ENCODE assay signal across 9 mouse cellular contexts in genomic region chr16:42169447-42170140, GRCm38 (mm10).
DNase-seq lines count a peak whose midpoint lies in the region; ATAC-seq and TF ChIP-seq lines count a peak whose summit lies in the region.
"Had no signal": no experiment of that assay in that cellular context is flagged by ENCODE, and none has a peak within 500 bp of the region (broad histone marks: within the 10 kb centered on the region; RNA-seq: fewer than 3 reads in every experiment).

No protein-coding gene starts in this region.

- WGBS in forebrain, embryonic 13.5 days = 27% methylated on average over 8 of the region's 8 CpGs
- WGBS in hindbrain, postnatal 0 days = 23% methylated on average over 8 of the region's 8 CpGs
- WGBS in midbrain, embryonic 12.5 days = 27% methylated on average over 8 of the region's 8 CpGs

- ATAC-seq in forebrain, embryonic 13.5 days = peak; percentile 71
- ATAC-seq in hindbrain, postnatal 0 days = peak; percentile 68
- peak; percentile 42; the same call in 1 of the 2 replicates for ATAC-seq in midbrain, embryonic 12.5 days (ENCODE audit: low FRiP score, low read depth)

- H3K4me1 ChIP-seq in forebrain, embryonic 13.5 days = no peaks in the 10 kb centered on the region
- no peaks in the 10 kb centered on the region for H3K4me1 ChIP-seq in hindbrain, postnatal 0 days (ENCODE audit: insufficient read depth, low read length)
- no peaks in the 10 kb centered on the region for H3K4me1 ChIP-seq in midbrain, embryonic 12.5 days
- H3K4me1 ChIP-seq: neural tube, embryonic 13.5 days had no signal

- no peaks in the 10 kb centered on the region for H3K27me3 ChIP-seq in forebrain, embryonic 13.5 days
- no peaks in the 10 kb centered on the region for H3K27me3 ChIP-seq in hindbrain, postnatal 0 days (ENCODE audit: insufficient read depth, low read length)
- no peaks in the 10 kb centered on the region for H3K27me3 ChIP-seq in midbrain, embryonic 12.5 days
- H3K27me3 ChIP-seq: neural tube, embryonic 13.5 days had no signal

- intact Hi-C loops in heart, postnatal 25 days (cut with DNase I) = no loop called here

- no peak overlapping the region for H3K27ac ChIP-seq in forebrain, embryonic 13.5 days
- H3K27ac ChIP-seq in hindbrain, postnatal 0 days = no peak overlapping the region
- H3K27ac ChIP-seq in midbrain, embryonic 12.5 days (replicated peaks) = no peak overlapping the region
- H3K27ac ChIP-seq: neural tube, embryonic 13.5 days had no signal

- H3K36me3 ChIP-seq in forebrain, embryonic 13.5 days (ENCODE audit: poor library complexity, severe bottlenecking) = no peaks in the 10 kb centered on the region
- no peaks in the 10 kb centered on the region for H3K36me3 ChIP-seq in hindbrain, postnatal 0 days (ENCODE audit: insufficient read depth, low read length)
- no peaks in the 10 kb centered on the region for H3K36me3 ChIP-seq in midbrain, embryonic 12.5 days
- H3K36me3 ChIP-seq: neural tube, embryonic 13.5 days had no signal

- H3K4me3 ChIP-seq in forebrain, embryonic 13.5 days = no peak overlapping the region
- no peak overlapping the region for H3K4me3 ChIP-seq in hindbrain, postnatal 0 days (ENCODE audit: low read length)
- no peak overlapping the region for H3K4me3 ChIP-seq in midbrain, embryonic 12.5 days
- H3K4me3 ChIP-seq: neural tube, embryonic 13.5 days had no signal

- no peak overlapping the region for H3K9ac ChIP-seq in forebrain, embryonic 13.5 days
- no peak overlapping the region for H3K9ac ChIP-seq in hindbrain, postnatal 0 days (replicated peaks; ENCODE audit: low read length)
- H3K9ac ChIP-seq in midbrain, embryonic 12.5 days (replicated peaks) = no peak overlapping the region
- H3K9ac ChIP-seq: neural tube, embryonic 13.5 days had no signal

- no peaks in the 10 kb centered on the region for H3K9me3 ChIP-seq in forebrain, embryonic 13.5 days (replicated peaks)
- no peaks in the 10 kb centered on the region for H3K9me3 ChIP-seq in hindbrain, postnatal 0 days (ENCODE audit: low read length)
- no peaks in the 10 kb centered on the region for H3K9me3 ChIP-seq in midbrain, embryonic 12.5 days
- H3K9me3 ChIP-seq: neural tube, embryonic 13.5 days had no signal

- no peak overlapping the region for H3K4me2 ChIP-seq in forebrain, embryonic 13.5 days
- H3K4me2 ChIP-seq in hindbrain, postnatal 0 days (ENCODE audit: low read depth, low read length) = no peak overlapping the region
- H3K4me2 ChIP-seq in midbrain, embryonic 12.5 days (replicated peaks) = no peak overlapping the region
- H3K4me2 ChIP-seq: neural tube, embryonic 13.5 days had no signal

- peak; percentile 65 for DNase-seq in heart, adult 8-10 months (ENCODE audit: low spot score)
- DNase-seq in heart, postnatal 25 days (ENCODE audit: low spot score) = no peak
- peak; percentile 24 for DNase-seq in c-Kit-positive CD71-positive TER-119-negative erythroid progenitor cells, embryonic 14.5 days (ENCODE audit: low read depth)
- DNase-seq in hindbrain, postnatal 0 days (ENCODE audit: low spot score) = peak; percentile 88
- DNase-seq in left cerebral cortex, adult 11 months (ENCODE audit: low spot score) = peak; percentile 64
- peak; percentile 26 for DNase-seq in spleen, adult 12 weeks (ENCODE audit: low spot score)

- peak; percentile 95 for TF ChIP-seq CTCF in hindbrain, postnatal 0 days (IDR thresholded peaks at IDR 0.05; ENCODE audit: low read depth)
